Mouse (Mus musculus): ENCODE measurements around the gene Tekt5. TPM values are rescaled to one million over a fixed set of nuclear protein-coding genes. Genes with fewer than 3 reads are reported as not detected.

Tekt5 gene
- polyA plus RNA-seq, 1 experiment: 0.14 TPM

DNA sequence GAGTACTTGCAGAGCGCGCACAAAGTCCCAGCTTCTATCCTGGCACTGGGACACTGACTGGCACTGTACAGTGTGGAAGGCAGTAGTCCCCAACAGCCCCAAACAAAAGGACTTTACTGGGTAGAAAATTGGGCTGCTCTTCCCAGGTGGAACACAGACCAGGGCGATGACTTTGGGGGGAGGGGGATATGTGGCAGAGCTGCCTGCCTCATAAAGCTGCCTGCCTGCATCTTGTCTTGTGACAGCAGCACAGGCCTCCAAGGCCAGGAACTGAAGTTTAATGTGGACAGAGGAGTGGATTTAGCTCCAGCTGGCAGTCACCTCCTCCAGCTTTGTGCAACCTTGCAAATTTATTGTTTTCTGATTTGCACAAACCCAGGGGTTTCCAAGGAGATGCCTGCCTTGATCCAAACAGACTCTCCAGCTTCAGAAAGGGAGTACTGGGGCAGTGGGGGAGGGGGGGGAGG lies 25.8 kb downstream of the Tekt5 start:
- Histone ChIP-seq H3K36me3 (ENCODE audit: control insufficient read depth, insufficient read depth, low read length) (no peaks in the 10 kb centered on the region), H3K4me3 (ENCODE audit: extremely low read depth, insufficient read depth, insufficient read length) (no peak overlapping the region), H3K4me1 (ENCODE audit: control insufficient read depth, insufficient read depth, insufficient read length) (no peaks in the 10 kb centered on the region), H3K27ac (ENCODE audit: insufficient read depth, low read length) (no peak overlapping the region), H3K27me3 (ENCODE audit: control insufficient read depth, insufficient read depth, low read length) (no peaks in the 10 kb centered on the region)
- DNase-seq (ENCODE audit: low read depth in 1 of 2, low spot score in 2 of 2): no peak
- TF ChIP-seq CTCF (IDR thresholded peaks at IDR 0.05; ENCODE audit: extremely low read depth, insufficient read depth, insufficient read length, insufficient replicate concordance) (no peak), POLR2A (IDR thresholded peaks at IDR 0.05; ENCODE audit: low read depth, low read length) (no peak)
- WGBS: 88% methylated on average over 3 of the region's 3 CpGs

DNA sequence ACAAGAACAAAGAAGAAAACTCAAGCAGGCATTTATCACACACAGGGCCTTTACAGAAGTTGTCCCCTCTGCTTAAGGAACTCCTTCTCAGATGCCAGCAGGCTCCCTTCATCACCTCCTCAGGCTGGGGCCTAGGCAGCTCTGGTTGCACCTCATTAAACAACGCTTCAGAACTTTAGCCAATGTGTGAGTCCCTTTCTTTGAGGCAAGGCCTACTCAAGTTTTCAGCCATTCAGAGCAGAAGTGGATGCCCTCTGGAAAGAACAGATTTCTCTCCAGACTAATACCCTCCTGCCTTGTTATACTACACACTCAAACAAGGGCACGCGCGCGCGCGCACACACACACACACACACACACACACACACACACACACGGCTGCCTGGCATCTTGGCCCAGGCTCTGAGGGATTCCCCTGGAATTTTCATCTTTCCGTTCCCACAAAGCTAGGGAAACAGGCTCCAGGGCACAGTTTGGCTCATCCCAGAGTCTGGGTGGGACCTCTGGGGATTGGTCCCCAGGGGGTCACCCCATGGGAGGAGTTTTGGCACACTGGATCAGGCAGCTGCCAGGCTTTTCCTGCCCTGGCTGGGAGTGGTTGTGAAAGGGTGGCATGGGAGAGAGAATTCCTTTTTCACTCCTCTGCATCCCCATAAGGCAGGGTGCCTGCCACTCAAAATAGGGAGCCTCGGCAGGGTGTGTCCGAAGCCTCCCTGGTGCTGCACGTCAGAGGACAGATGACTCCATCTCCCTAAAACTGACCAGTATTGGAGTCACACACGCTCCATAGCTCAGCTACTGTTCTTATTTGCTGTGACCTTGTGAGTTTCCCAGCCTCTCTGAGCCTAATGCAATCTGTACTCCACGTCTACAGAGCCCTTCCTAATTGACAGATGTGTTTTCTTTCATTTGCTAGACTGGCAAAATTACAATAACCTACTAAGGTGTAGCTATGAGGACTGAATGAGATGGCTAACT lies 28.8 kb downstream of the Tekt5 start:
- TF ChIP-seq POLR2A (IDR thresholded peaks at IDR 0.05; ENCODE audit: low read depth, low read length) (no peak), CTCF (IDR thresholded peaks at IDR 0.05; ENCODE audit: extremely low read depth, insufficient read depth, insufficient read length, insufficient replicate concordance) (no peak)
- no peaks in the 10 kb centered on the region for H3K27me3 ChIP-seq (ENCODE audit: control insufficient read depth, insufficient read depth, low read length)
- DNase-seq (ENCODE audit: low read depth in 1 of 2, low spot score in 2 of 2): no peak
- 92% methylated on average over 14 of the region's 14 CpGs for WGBS
- H3K4me1 ChIP-seq (ENCODE audit: control insufficient read depth, insufficient read depth, insufficient read length): no peaks in the 10 kb centered on the region
- no peak overlapping the region for H3K27ac ChIP-seq (ENCODE audit: insufficient read depth, low read length)
- no peak overlapping the region for H3K4me3 ChIP-seq (ENCODE audit: extremely low read depth, insufficient read depth, insufficient read length)
- no peaks in the 10 kb centered on the region for H3K36me3 ChIP-seq (ENCODE audit: control insufficient read depth, insufficient read depth, low read length)

DNA sequence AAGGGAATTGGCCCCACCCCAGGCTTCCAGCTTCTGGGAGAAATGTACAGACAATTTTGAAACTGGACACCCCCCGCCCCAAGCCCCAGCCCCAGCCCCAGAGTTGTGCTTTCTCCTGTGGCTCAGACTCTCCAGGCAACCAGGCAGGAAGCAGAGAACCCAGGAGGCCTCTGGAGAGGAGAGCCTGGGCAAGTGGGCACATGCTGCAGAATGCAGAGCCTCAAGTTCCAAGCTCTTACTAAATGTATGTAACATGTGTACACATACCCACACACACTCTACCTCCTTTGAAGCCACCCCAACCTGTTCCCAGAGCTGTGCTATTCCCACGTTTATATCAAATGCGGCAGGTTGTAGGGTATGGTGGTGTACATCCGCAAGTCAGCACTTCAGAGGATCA lies 29.5 kb downstream of the Tekt5 start:
- no peak for TF ChIP-seq POLR2A (IDR thresholded peaks at IDR 0.05; ENCODE audit: low read depth, low read length)
- TF ChIP-seq CTCF (IDR thresholded peaks at IDR 0.05; ENCODE audit: extremely low read depth, insufficient read depth, insufficient read length, insufficient replicate concordance): no peak
- Histone ChIP-seq H3K36me3 (ENCODE audit: control insufficient read depth, insufficient read depth, low read length) (no peaks in the 10 kb centered on the region), H3K4me1 (ENCODE audit: control insufficient read depth, insufficient read depth, insufficient read length) (no peaks in the 10 kb centered on the region), H3K4me3 (ENCODE audit: extremely low read depth, insufficient read depth, insufficient read length) (no peak overlapping the region), H3K27me3 (ENCODE audit: control insufficient read depth, insufficient read depth, low read length) (no peaks in the 10 kb centered on the region), H3K27ac (ENCODE audit: insufficient read depth, low read length) (no peak overlapping the region)
- WGBS: 84% methylated on average over 4 of the region's 4 CpGs
- DNase-seq (ENCODE audit: low read depth in 1 of 2, low spot score in 2 of 2): no peak

DNA sequence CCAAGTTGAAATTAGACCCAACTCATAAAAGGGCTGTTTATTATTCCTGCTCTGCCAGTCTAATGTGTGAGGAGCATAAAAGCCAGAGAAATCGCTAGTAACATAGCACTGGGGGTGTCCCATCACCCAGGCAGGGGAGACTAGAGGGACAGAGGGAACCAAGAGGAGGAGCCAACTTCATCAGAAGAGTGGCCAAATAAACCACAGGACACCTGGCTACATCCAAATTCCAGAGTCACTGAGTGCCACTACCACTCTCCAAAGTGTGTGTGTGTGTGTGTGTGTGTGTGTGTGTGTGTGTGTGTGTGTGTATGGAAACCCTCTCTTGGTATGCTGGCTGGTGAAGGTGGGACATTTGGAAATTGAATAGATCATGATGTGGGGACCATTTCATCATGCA lies 32.2 kb downstream of the Tekt5 start:
- 74% methylated on average over 1 of the region's 1 CpGs for WGBS
- H3K27ac ChIP-seq (ENCODE audit: insufficient read depth, low read length): no peak overlapping the region

DNA sequence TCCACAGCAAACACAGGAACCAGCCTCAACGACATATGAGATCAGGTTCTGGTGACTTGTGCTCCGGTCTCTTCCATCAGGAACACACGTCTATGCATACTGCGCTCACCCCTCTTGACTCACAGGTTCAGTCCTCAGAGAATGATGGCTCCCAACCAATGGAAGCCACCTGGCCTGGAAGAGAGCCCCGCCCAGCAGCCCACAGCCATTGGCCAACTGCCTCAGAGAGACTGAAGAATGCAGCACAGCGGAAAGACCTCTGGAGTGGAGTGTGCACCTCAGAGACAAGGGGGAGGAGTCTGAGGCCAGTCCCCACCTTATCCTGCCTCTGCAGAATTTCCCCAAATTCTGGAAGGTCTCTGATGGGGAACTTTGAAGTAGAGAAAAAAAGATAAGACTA lies 36.0 kb downstream of the Tekt5 start:
- no peaks in the 10 kb centered on the region for H3K36me3 ChIP-seq (ENCODE audit: control insufficient read depth, insufficient read depth, low read length)
- TF ChIP-seq POLR2A (IDR thresholded peaks at IDR 0.05; ENCODE audit: low read depth, low read length) (no peak), CTCF (IDR thresholded peaks at IDR 0.05; ENCODE audit: extremely low read depth, insufficient read depth, insufficient read length, insufficient replicate concordance) (no peak)
- no peak overlapping the region for H3K4me3 ChIP-seq (ENCODE audit: extremely low read depth, insufficient read depth, insufficient read length)
- H3K27ac ChIP-seq (ENCODE audit: insufficient read depth, low read length): no peak overlapping the region
- H3K27me3 ChIP-seq (ENCODE audit: control insufficient read depth, insufficient read depth, low read length): no peaks in the 10 kb centered on the region
- peaks cover 5% of the 10 kb centered on the region; the same call in 1 of the 2 replicates for H3K4me1 ChIP-seq (ENCODE audit: control insufficient read depth, insufficient read depth, insufficient read length)
- DNase-seq (ENCODE audit: low read depth in 1 of 2, low spot score in 2 of 2): no peak
- WGBS: 83% methylated on average over 6 of the region's 6 CpGs

More for the DNA sequence above, 32.2 kb downstream of the Tekt5 start:
- Histone ChIP-seq H3K4me3 (ENCODE audit: extremely low read depth, insufficient read depth, insufficient read length) (no peak overlapping the region), H3K36me3 (ENCODE audit: control insufficient read depth, insufficient read depth, low read length) (no peaks in the 10 kb centered on the region), H3K27me3 (ENCODE audit: control insufficient read depth, insufficient read depth, low read length) (no peaks in the 10 kb centered on the region), H3K4me1 (ENCODE audit: control insufficient read depth, insufficient read depth, insufficient read length) (peaks cover 3% of the 10 kb centered on the region; the same call in 1 of the 2 replicates)
- no peak for DNase-seq (ENCODE audit: low read depth in 1 of 2, low spot score in 2 of 2)
- TF ChIP-seq POLR2A (IDR thresholded peaks at IDR 0.05; ENCODE audit: low read depth, low read length): no peak
- TF ChIP-seq CTCF (IDR thresholded peaks at IDR 0.05; ENCODE audit: extremely low read depth, insufficient read depth, insufficient read length, insufficient replicate concordance): no peak

DNA sequence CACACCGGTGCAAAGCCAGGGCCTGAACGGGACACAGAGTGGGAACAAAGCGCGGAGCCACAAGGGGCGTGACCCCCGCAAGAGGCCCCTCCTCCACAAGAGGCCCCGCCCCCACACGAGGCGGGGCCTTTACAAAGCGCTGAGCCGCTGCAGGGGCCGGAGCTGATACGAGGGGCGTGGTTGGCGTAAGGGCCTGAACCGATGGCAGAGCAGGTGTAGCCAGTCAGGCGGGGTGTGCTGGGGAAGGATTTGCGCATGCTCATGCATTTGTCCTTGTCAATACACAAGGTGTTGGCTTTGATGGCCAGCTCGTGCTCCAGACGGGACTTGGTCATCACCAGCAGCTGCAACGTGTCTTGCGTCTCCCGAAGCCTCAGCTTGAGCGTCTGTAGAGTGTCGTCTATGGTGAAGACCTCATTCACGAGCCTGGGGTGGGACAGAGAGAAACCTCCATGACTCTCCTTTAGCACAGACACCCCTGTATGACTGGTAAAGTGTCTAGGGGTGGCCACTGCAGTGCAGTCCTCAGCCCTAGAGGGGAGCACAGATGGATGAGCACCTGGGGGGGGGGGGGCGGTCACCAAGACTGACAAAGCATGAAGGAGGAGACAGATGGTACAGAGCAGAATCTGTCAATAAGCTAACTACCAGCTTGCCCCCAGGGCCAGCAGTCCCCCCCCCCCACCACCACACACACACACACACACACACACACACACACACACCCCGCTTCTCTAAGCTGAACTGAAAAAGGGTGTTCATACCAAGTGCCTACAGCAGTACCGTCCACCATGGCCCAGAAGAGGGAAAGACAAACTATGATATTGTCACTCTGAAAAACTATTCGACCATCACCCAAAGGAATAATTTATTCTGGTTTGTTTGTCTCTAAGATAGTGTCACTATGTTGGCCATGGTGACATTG lies 37.0 kb downstream of the Tekt5 start:
- DNase-seq (ENCODE audit: low read depth in 1 of 2, low spot score in 2 of 2): peak; percentile 9 to 14
- Histone ChIP-seq H3K4me1 (ENCODE audit: control insufficient read depth, insufficient read depth, insufficient read length) (peaks cover 5% of the 10 kb centered on the region; the same call in 1 of the 2 replicates), H3K27me3 (ENCODE audit: control insufficient read depth, insufficient read depth, low read length) (no peaks in the 10 kb centered on the region), H3K27ac (ENCODE audit: insufficient read depth, low read length) (no peak overlapping the region), H3K36me3 (ENCODE audit: control insufficient read depth, insufficient read depth, low read length) (no peaks in the 10 kb centered on the region), H3K4me3 (ENCODE audit: extremely low read depth, insufficient read depth, insufficient read length) (no peak overlapping the region; the same call in 1 of the 2 replicates)
- WGBS: 30% methylated on average over 30 of the region's 30 CpGs
- TF ChIP-seq POLR2A (IDR thresholded peaks at IDR 0.05; ENCODE audit: low read depth, low read length) (no peak), CTCF (IDR thresholded peaks at IDR 0.05; ENCODE audit: extremely low read depth, insufficient read depth, insufficient read length, insufficient replicate concordance) (no peak)

Data from spleen, adult 2 months (tissue).